Comparison of ENCODE assay signal across 7 mouse cellular contexts in genomic region chr13:9763828-9764645, GRCm38 (mm10). TPM values are rescaled to one million over a fixed set of nuclear protein-coding genes. Genes with fewer than 3 reads are reported as not detected.
DNase-seq lines count a peak whose midpoint lies in the region; ATAC-seq lines count a peak whose summit lies in the region.

No protein-coding gene starts in this region.

- under 1% methylated on average over 65 of the region's 111 CpGs for WGBS in intestine, embryonic 15.5 days
- under 1% methylated on average over 50 of the region's 111 CpGs for WGBS in limb, embryonic 11.5 days
- under 1% methylated on average over 93 of the region's 111 CpGs for WGBS in midbrain, embryonic 12.5 days

- no peaks in the 10 kb centered on the region for H3K9me3 ChIP-seq in intestine, embryonic 15.5 days
- no peaks in the 10 kb centered on the region for H3K9me3 ChIP-seq in limb, embryonic 11.5 days (ENCODE audit: control insufficient read depth, low read length)
- no peaks in the 10 kb centered on the region for H3K9me3 ChIP-seq in midbrain, embryonic 12.5 days

- H3K9ac ChIP-seq in intestine, embryonic 15.5 days = peak overlapping the region; percentile 100
- peak overlapping the region; percentile 100 for H3K9ac ChIP-seq in limb, embryonic 11.5 days (ENCODE audit: low read length)
- peak overlapping the region; percentile 99 for H3K9ac ChIP-seq in midbrain, embryonic 12.5 days (replicated peaks)

- H3K36me3 ChIP-seq in intestine, embryonic 15.5 days = no peaks in the 10 kb centered on the region
- H3K36me3 ChIP-seq in limb, embryonic 11.5 days (ENCODE audit: control insufficient read depth, insufficient read depth, low read length) = no peaks in the 10 kb centered on the region
- H3K36me3 ChIP-seq in midbrain, embryonic 12.5 days = no peaks in the 10 kb centered on the region

- DNase-seq in adrenal gland, adult 18-20 months (ENCODE audit: low spot score in 2 of 2) = peak; percentile 73 to 76
- DNase-seq in embryo, embryonic 10 days (ENCODE audit: low spot score) = peak; percentile 68
- peak; percentile 83 for DNase-seq in gastrocnemius, postnatal 25 days
- peak; percentile 77 for DNase-seq in limb, embryonic 11.5 days (ENCODE audit: low spot score)
- peak; percentile 34 for DNase-seq in spleen, adult 12 weeks (ENCODE audit: low spot score)

- peak overlapping the region; percentile 74 for H3K4me2 ChIP-seq in intestine, embryonic 15.5 days (replicated peaks)
- peak overlapping the region; percentile 68 for H3K4me2 ChIP-seq in limb, embryonic 11.5 days (ENCODE audit: low read depth, severe bottlenecking)
- H3K4me2 ChIP-seq in midbrain, embryonic 12.5 days (replicated peaks) = peak overlapping the region; percentile 77

- ATAC-seq in intestine, embryonic 15.5 days = peak; percentile 84
- ATAC-seq in limb, embryonic 11.5 days (ENCODE audit: insufficient number of reproducible peaks, low FRiP score, low TSS enrichment, low read depth) = peak; percentile 73
- peak; percentile 57 for ATAC-seq in midbrain, embryonic 12.5 days (ENCODE audit: low FRiP score, low read depth)

- H3K4me3 ChIP-seq in intestine, embryonic 15.5 days (replicated peaks) = peak overlapping the region; percentile 93
- peak overlapping the region; percentile 96 for H3K4me3 ChIP-seq in limb, embryonic 11.5 days (ENCODE audit: low read depth, low read length)
- peak overlapping the region; percentile 98 for H3K4me3 ChIP-seq in midbrain, embryonic 12.5 days

- H3K27me3 ChIP-seq in intestine, embryonic 15.5 days (replicated peaks) = no peaks in the 10 kb centered on the region
- no peaks in the 10 kb centered on the region for H3K27me3 ChIP-seq in limb, embryonic 11.5 days (ENCODE audit: control insufficient read depth, insufficient read depth, low read length)
- H3K27me3 ChIP-seq in midbrain, embryonic 12.5 days = no peaks in the 10 kb centered on the region

- peak overlapping the region; percentile 99 for H3K27ac ChIP-seq in intestine, embryonic 15.5 days
- H3K27ac ChIP-seq in limb, embryonic 11.5 days (replicated peaks; ENCODE audit: low read depth, low read length) = peak overlapping the region; percentile 99
- peak overlapping the region; percentile 99 for H3K27ac ChIP-seq in midbrain, embryonic 12.5 days (replicated peaks)

- peaks cover 15% of the 10 kb centered on the region for H3K4me1 ChIP-seq in intestine, embryonic 15.5 days (replicated peaks)
- peaks cover 8% of the 10 kb centered on the region; the same call in 1 of the 2 replicates for H3K4me1 ChIP-seq in limb, embryonic 11.5 days (ENCODE audit: control insufficient read depth, insufficient read depth, low read length)
- H3K4me1 ChIP-seq in midbrain, embryonic 12.5 days = peaks cover 42% of the 10 kb centered on the region

RNA-seq across cellular contexts. Expression of gene Zmynd11, which starts 1.1 kb away (rescaled TPM):
- 100 to 1,000 TPM; 137 to 162 TPM for total RNA-seq in adrenal gland, adult 18-20 months (2021)
- total RNA-seq in gastrocnemius, postnatal 25 days (2021) = 10 to 100 TPM; 74.9 to 76.2 TPM
- polyA plus RNA-seq in intestine, embryonic 15.5 days (2015; fragmentation: Nextera tagmentation; extraction: Ambion mirVana) = 78.1 and 87.9 TPM in 2 replicates
- 102 and 123 TPM in 2 replicates for polyA plus RNA-seq in limb, embryonic 11.5 days (2014; fragmentation: Nextera tagmentation; extraction: Ambion mirVana)
- 152 and 169 TPM in 2 replicates for polyA plus RNA-seq in midbrain, embryonic 12.5 days (2016; fragmentation: Nextera tagmentation; extraction: Ambion mirVana)

Comparison
In these comparisons a context has a peak if more than half of its experiments do, and no peak if none do; other contexts are left out.
1. Peak in every context shown above with its lines: DNase-seq, ATAC-seq, H3K4me3 ChIP-seq and H3K27ac ChIP-seq.